Mouse (Mus musculus) bone marrow macrophage, adult 2 months (primary cell): ENCODE data around the gene Eme2. TPM values are rescaled to one million over a fixed set of nuclear protein-coding genes. Genes with fewer than 3 reads are reported as not detected.

Source experiments
- H3K27ac ChIP-seq: 2 replicates; pipeline ENCODE4 v1.5.1; 2012; ENCODE audit warnings: low read depth, low read length; ENCODE audit not compliant: insufficient read depth
- H3K4me1 ChIP-seq: 2 replicates; pipeline ENCODE4 v1.6.1; 2012; ENCODE audit warnings: low read length; ENCODE audit not compliant: control insufficient read depth, insufficient read depth
- H3K4me3 ChIP-seq: 2 replicates; pipeline ENCODE4 v1.5.1; 2012; ENCODE audit warnings: mild to moderate bottlenecking, low read length, moderate library complexity; ENCODE audit not compliant: insufficient read depth
- CTCF ChIP-seq: IDR thresholded peaks from 2 replicates; pipeline ENCODE4 v1.5.1; 2012; ENCODE audit warnings: low read depth, mild to moderate bottlenecking, low read length, moderate library complexity
- POLR2A ChIP-seq: IDR thresholded peaks from 2 replicates; pipeline ENCODE4 v1.6.1; 2012; ENCODE audit warnings: mild to moderate bottlenecking, low read depth, low read length, borderline replicate concordance
- polyA plus RNA-seq: library from polyadenylated mRNA; stranded (reverse); fragments of >200 nt; gene quantifications from 2 replicates; pipeline ENCODE4 v1.2.4, GENCODE M21; 2012; ENCODE audit not compliant: missing spikeins, insufficient read depth, insufficient read length

Eme2 gene
- polyA plus RNA-seq, 1 experiment, result 7.1 TPM

- TF ChIP-seq POLR2A (no peak), CTCF (no peak)
- H3K27ac ChIP-seq, result no peak overlapping the region
- 0 out of 2 replicates have a peak, but pooled peaks cover 4% of the 10 kb centered on the region for H3K4me1 ChIP-seq
- no peak overlapping the region for H3K4me3 ChIP-seq
These were observed 17.4 kb downstream of the Eme2 start for GRCm38 (mm10) chr17:24877336-24878116.

GRCm38 (mm10) chr17:24874989-24875388 lies 19.9 kb downstream of the Eme2 start:
- Histone ChIP-seq H3K27ac (no peak overlapping the region), H3K4me3 (no peak overlapping the region), H3K4me1 (0 out of 2 replicates have a peak, but pooled peaks cover 4% of the 10 kb centered on the region)
- no peak for TF ChIP-seq POLR2A
- TF ChIP-seq CTCF, result no peak

- TF ChIP-seq POLR2A (no peak), CTCF (no peak)
- Histone ChIP-seq H3K4me3 (no peak overlapping the region), H3K27ac (no peak overlapping the region), H3K4me1 (0 out of 2 replicates have a peak, but pooled peaks cover 4% of the 10 kb centered on the region)
These were observed 20.5 kb downstream of the Eme2 start for GRCm38 (mm10) chr17:24874405-24874745.

GRCm38 (mm10) chr17:24873695-24874404 lies 21.0 kb downstream of the Eme2 start:
- no peak for TF ChIP-seq POLR2A
- no peak for TF ChIP-seq CTCF
- Histone ChIP-seq H3K27ac (no peak overlapping the region), H3K4me1 (0 out of 2 replicates have a peak, but pooled peaks cover 4% of the 10 kb centered on the region), H3K4me3 (no peak overlapping the region)

- Histone ChIP-seq H3K27ac (no peak overlapping the region), H3K4me1 (no peaks in the 10 kb centered on the region), H3K4me3 (no peak overlapping the region)
- no peak for TF ChIP-seq CTCF
- TF ChIP-seq POLR2A, result no peak
These were observed 27.0 kb downstream of the Eme2 start for GRCm38 (mm10) chr17:24867914-24868313.

GRCm38 (mm10) chr17:24865776-24866175 lies 29.1 kb downstream of the Eme2 start, which contains the start of gene Igfals:
Gene Igfals (plus strand): TSS chr17:24865997.
- TF ChIP-seq POLR2A (no peak), CTCF (no peak)
- Histone ChIP-seq H3K27ac (no peak within 1 kb of the TSS), H3K4me3 (no peak within 1 kb of the TSS), H3K4me1 (no peaks in the 10 kb centered on the region)

GRCm38 (mm10) chr17:24861785-24862184 lies 33.1 kb downstream of the Eme2 start:
- TF ChIP-seq CTCF (no peak), POLR2A (no peak)
- no peak overlapping the region for H3K4me3 ChIP-seq
- no peak overlapping the region for H3K27ac ChIP-seq
- no peaks in the 10 kb centered on the region for H3K4me1 ChIP-seq

- H3K27ac ChIP-seq, result no peak overlapping the region
- H3K4me1 ChIP-seq, result peaks cover 7% of the 10 kb centered on the region
- TF ChIP-seq CTCF (no peak), POLR2A (no peak)
- H3K4me3 ChIP-seq, result no peak overlapping the region
These were observed 34.8 kb downstream of the Eme2 start for GRCm38 (mm10) chr17:24860076-24860475.

GRCm38 (mm10) chr17:24858967-24859366 lies 35.9 kb downstream of the Eme2 start:
- no peak overlapping the region for H3K4me3 ChIP-seq
- TF ChIP-seq POLR2A, result no peak
- no peak for TF ChIP-seq CTCF
- H3K27ac ChIP-seq, result no peak overlapping the region
- H3K4me1 ChIP-seq, result peaks cover 7% of the 10 kb centered on the region
